11 mouse cellular contexts compared by ENCODE assay signal in genomic region chr12:4862672-4863071, GRCm38 (mm10). TPM values are rescaled to one million over a fixed set of nuclear protein-coding genes. Genes with fewer than 3 reads are reported as not detected.
A peak's percentile ranks its signal among the peaks of the same experiment; 100 is the strongest.
DNase-seq lines count a peak whose midpoint lies in the region; ATAC-seq and TF ChIP-seq lines count a peak whose summit lies in the region.
"Had no signal": no experiment of that assay in that cellular context is flagged by ENCODE, and none has a peak within 500 bp of the region (broad histone marks: within the 10 kb centered on the region; RNA-seq: fewer than 3 reads in every experiment).

No protein-coding gene starts in this region.

- no peak overlapping the region for H3K9ac ChIP-seq in limb, embryonic 14.5 days (ENCODE audit: low read depth, low read length, severe bottlenecking)
- no peak overlapping the region for H3K9ac ChIP-seq in MEL (ENCODE audit: control insufficient read depth, low read depth, low read length, poor library complexity, severe bottlenecking)
- no peak overlapping the region for H3K9ac ChIP-seq in liver, embryonic 14.5 days (replicated peaks)

- WGBS in limb, embryonic 14.5 days, result 84% methylated on average over 4 of the region's 4 CpGs
- 94% methylated on average over 4 of the region's 4 CpGs for WGBS in limb, embryonic 10.5 days
- WGBS in liver, embryonic 14.5 days (ENCODE audit: insufficient replicate concordance), result 89% methylated on average over 4 of the region's 4 CpGs

- H3K4me3 ChIP-seq in limb, embryonic 14.5 days (replicated peaks; ENCODE audit: low read length), result no peak overlapping the region
- H3K4me3 ChIP-seq in limb, embryonic 10.5 days, result no peak overlapping the region
- no peak overlapping the region for H3K4me3 ChIP-seq in E14TG2a.4 (replicated peaks; ENCODE audit: low read length)
- no peak overlapping the region for H3K4me3 ChIP-seq in MEL (ENCODE audit: control insufficient read depth in 1 of 2, insufficient read depth in 1 of 2, low read depth in 2 of 2, low read length in 2 of 2)
- H3K4me3 ChIP-seq in liver, embryonic 14.5 days (ENCODE audit: insufficient read depth in 1 of 2, low read depth in 2 of 2, low read length in 2 of 2), result no peak overlapping the region
- H3K4me3 ChIP-seq: erythroblast, embryonic 14.5 days had no signal

- no peaks in the 10 kb centered on the region for H3K27me3 ChIP-seq in limb, embryonic 14.5 days (ENCODE audit: control insufficient read depth, insufficient read depth, low read length)
- no peaks in the 10 kb centered on the region for H3K27me3 ChIP-seq in limb, embryonic 10.5 days (ENCODE audit: low read depth, poor library complexity, severe bottlenecking)
- H3K27me3 ChIP-seq in E14TG2a.4 (ENCODE audit: insufficient read depth, low read length) (no peaks in the 10 kb centered on the region), MEL (ENCODE audit: control insufficient read depth in 1 of 2, insufficient read depth in 2 of 2, low read length in 2 of 2) (no peaks in the 10 kb centered on the region)
- H3K27me3 ChIP-seq in liver, embryonic 14.5 days (ENCODE audit: control insufficient read depth, insufficient read depth, low read length), result no peaks in the 10 kb centered on the region

- 0 out of 2 replicates have a peak overlapping the region, but pooled peaks have one; percentile 26 for H3K27ac ChIP-seq in limb, embryonic 14.5 days (replicated peaks; ENCODE audit: low read depth, low read length)
- H3K27ac ChIP-seq in limb, embryonic 10.5 days, result no peak overlapping the region
- H3K27ac ChIP-seq in MEL (ENCODE audit: control insufficient read depth, low read depth, low read length), result no peak overlapping the region
- no peak overlapping the region for H3K27ac ChIP-seq in liver, embryonic 14.5 days

- no peak for TF ChIP-seq EP300 in MEL (IDR thresholded peaks at IDR 0.05; ENCODE audit: low read depth in 1 of 2, low read length in 2 of 2)
- no peak for TF ChIP-seq EP300 in liver, embryonic 14.5 days (IDR thresholded peaks at IDR 0.05; ENCODE audit: low read depth)

- H3K36me3 ChIP-seq in limb, embryonic 14.5 days (ENCODE audit: control insufficient read depth, insufficient read depth, low read length), result peaks cover 3% of the 10 kb centered on the region; the same call in 1 of the 2 replicates
- peaks cover 15% of the 10 kb centered on the region for H3K36me3 ChIP-seq in limb, embryonic 10.5 days
- H3K36me3 ChIP-seq in E14TG2a.4 (ENCODE audit: insufficient read depth, low read length), result peaks cover 4% of the 10 kb centered on the region
- peaks cover 0 to 13% of the 10 kb centered on the region in 2 experiments; a peak in 2 of 4 replicates for H3K36me3 ChIP-seq in MEL (ENCODE audit: control insufficient read depth in 1 of 2, insufficient read depth in 2 of 2, low read length in 2 of 2)
- H3K36me3 ChIP-seq in liver, embryonic 14.5 days (replicated peaks; ENCODE audit: control insufficient read depth, insufficient read depth, low read depth), result peaks cover 73% of the 10 kb centered on the region

- TF ChIP-seq POLR2A in limb, embryonic 14.5 days (IDR thresholded peaks at IDR 0.05; ENCODE audit: borderline replicate concordance, extremely low read depth, insufficient read depth, insufficient read length), result no peak
- no peak for TF ChIP-seq POLR2A in MEL (IDR thresholded peaks at IDR 0.05; ENCODE audit: control insufficient read depth in 1 of 2, insufficient read depth in 1 of 2, low read depth in 1 of 2, low read length in 2 of 2, poor library complexity in 1 of 2)

- peaks cover 12% of the 10 kb centered on the region for H3K4me1 ChIP-seq in limb, embryonic 14.5 days (ENCODE audit: control insufficient read depth, insufficient read depth, low read length)
- H3K4me1 ChIP-seq in limb, embryonic 10.5 days, result peaks cover 6% of the 10 kb centered on the region
- peaks cover 45% of the 10 kb centered on the region for H3K4me1 ChIP-seq in E14TG2a.4 (replicated peaks; ENCODE audit: low read depth, low read length)
- H3K4me1 ChIP-seq in MEL (ENCODE audit: control insufficient read depth in 1 of 2, insufficient read depth in 2 of 2, low read length in 2 of 2), result no peaks in the 10 kb centered on the region
- H3K4me1 ChIP-seq in liver, embryonic 14.5 days (replicated peaks; ENCODE audit: control insufficient read depth in 2 of 2, insufficient read depth in 2 of 2, low read length in 1 of 2), result no peaks in the 10 kb centered on the region; a peak in 1 of 4 replicates

- H3K9me3 ChIP-seq in limb, embryonic 14.5 days (ENCODE audit: control insufficient read depth, low read length), result no peaks in the 10 kb centered on the region
- no peaks in the 10 kb centered on the region for H3K9me3 ChIP-seq in limb, embryonic 10.5 days (replicated peaks)
- peaks cover 3% of the 10 kb centered on the region; the same call in 1 of the 2 replicates for H3K9me3 ChIP-seq in E14TG2a.4 (ENCODE audit: low read length)
- no peaks in the 10 kb centered on the region for H3K9me3 ChIP-seq in MEL (replicated peaks; ENCODE audit: insufficient read depth, low read length)
- H3K9me3 ChIP-seq in liver, embryonic 14.5 days (ENCODE audit: control insufficient read depth, low read length), result no peaks in the 10 kb centered on the region

- TF ChIP-seq CTCF in E14TG2a.4 (conservative IDR thresholded peaks at IDR 0.05; ENCODE audit: low read length), result peak; percentile 94
- peak; percentile 62 to 72 (median 67) for TF ChIP-seq CTCF in MEL (IDR thresholded peaks at IDR 0.05 in 2 of 3, conservative IDR thresholded peaks at IDR 0.05 in 1 of 3; ENCODE audit: control insufficient read depth in 1 of 3, insufficient read depth in 1 of 3, low read depth in 2 of 3, low read length in 3 of 3, poor library complexity in 1 of 3, severe bottlenecking in 1 of 3)
- TF ChIP-seq CTCF in liver, embryonic 14.5 days (IDR thresholded peaks at IDR 0.05; ENCODE audit: low read depth), result peak; percentile 80

- no peaks in the 10 kb centered on the region for H3K79me2 ChIP-seq in MEL (ENCODE audit: control insufficient read depth, insufficient read depth, low read length, poor library complexity)

- DNase-seq in limb, embryonic 14.5 days (ENCODE audit: low spot score), result no peak
- DNase-seq in limb, embryonic 10.5 days (ENCODE audit: low spot score), result no peak
- peak; percentile 56 for DNase-seq in MEL (ENCODE audit: low read depth, low spot score)
- no peak for DNase-seq in liver, embryonic 14.5 days (ENCODE audit: low read depth in 3 of 3, low spot score in 3 of 3)
- DNase-seq in adrenal gland, adult (ENCODE audit: inconsistent age in 2 of 2, low spot score in 1 of 2), result no peak
- DNase-seq in frontal cortex, postnatal 10 days (ENCODE audit: low spot score in 2 of 2), result no peak
- DNase-seq: cerebellum, postnatal 25 days; gastrocnemius, postnatal 14 days; heart, postnatal 14 days had no signal

- ATAC-seq in limb, embryonic 14.5 days (ENCODE audit: low FRiP score, low read depth), result no peak
- ATAC-seq in liver, embryonic 14.5 days (ENCODE audit: insufficient read depth), result no peak

- peak; percentile 28 for TF ChIP-seq RAD21 in MEL (IDR thresholded peaks at IDR 0.05; ENCODE audit: low read depth, low read length)

- H3K4me2 ChIP-seq in limb, embryonic 14.5 days (replicated peaks; ENCODE audit: low read depth, low read length, severe bottlenecking), result no peak overlapping the region
- H3K4me2 ChIP-seq in liver, embryonic 14.5 days (ENCODE audit: low read depth), result no peak overlapping the region

RNA-seq across cellular contexts. Expression of gene Mfsd2b, which starts 11.5 kb away (rescaled TPM):
- polyA plus RNA-seq in limb, embryonic 14.5 days (2012; rRNA removed), result 2.3 and 3.1 TPM in 2 replicates
- polyA plus RNA-seq in limb, embryonic 14.5 days (2014; fragmentation: Nextera tagmentation; extraction: Ambion mirVana), result 1.7 and 2.2 TPM in 2 replicates
- 4.4 and 4.5 TPM in 2 replicates for polyA plus RNA-seq in limb, embryonic 10.5 days (2016; fragmentation: Nextera tagmentation; extraction: Ambion mirVana)
- 16.9 and 31.9 TPM in 2 replicates for total RNA-seq in MEL (2012; rRNA removed)
- polyA plus RNA-seq in MEL (2012; ENCODE audit: insufficient read depth in 1 of 2, insufficient read length in 2 of 2, low read depth in 1 of 2, low replicate concordance in 2 of 2, missing spikeins in 1 of 2), result 100 to 1,000 TPM in 1 of 2 experiments, not detected in 1; 117 TPM
- polyA plus RNA-seq in liver, embryonic 14.5 days (2012; rRNA removed), result 45.9 and 53.1 TPM in 2 replicates
- polyA plus RNA-seq in liver, embryonic 14.5 days (2014; fragmentation: Nextera tagmentation; extraction: Ambion mirVana), result 54.6 and 62.6 TPM in 2 replicates

RNA-seq across cellular contexts. Expression of gene Wdcp, which starts 19.6 kb away (rescaled TPM):
- polyA plus RNA-seq in limb, embryonic 14.5 days (2012; rRNA removed), result 18.2 and 20.1 TPM in 2 replicates
- 12.6 and 16.2 TPM in 2 replicates for polyA plus RNA-seq in limb, embryonic 14.5 days (2014; fragmentation: Nextera tagmentation; extraction: Ambion mirVana)
- 23.9 and 26.9 TPM in 2 replicates for polyA plus RNA-seq in limb, embryonic 10.5 days (2016; fragmentation: Nextera tagmentation; extraction: Ambion mirVana)
- 16.5 and 22.6 TPM in 2 replicates for total RNA-seq in MEL (2012; rRNA removed)
- 10 to 100 TPM in 1 of 2 experiments, not detected in 1; 12.6 TPM for polyA plus RNA-seq in MEL (2012; ENCODE audit: insufficient read depth in 1 of 2, insufficient read length in 2 of 2, low read depth in 1 of 2, low replicate concordance in 2 of 2, missing spikeins in 1 of 2)
- 7.7 and 9.1 TPM in 2 replicates for polyA plus RNA-seq in liver, embryonic 14.5 days (2012; rRNA removed)
- 11.3 and 11.6 TPM in 2 replicates for polyA plus RNA-seq in liver, embryonic 14.5 days (2014; fragmentation: Nextera tagmentation; extraction: Ambion mirVana)

RNA-seq across cellular contexts. Expression of gene Fkbp1b, which starts 21.3 kb away (rescaled TPM):
- polyA plus RNA-seq in limb, embryonic 14.5 days (2012; rRNA removed), result 21.0 and 21.7 TPM in 2 replicates
- polyA plus RNA-seq in limb, embryonic 14.5 days (2014; fragmentation: Nextera tagmentation; extraction: Ambion mirVana), result 16.4 and 18.2 TPM in 2 replicates
- 5.6 and 7.9 TPM in 2 replicates for polyA plus RNA-seq in limb, embryonic 10.5 days (2016; fragmentation: Nextera tagmentation; extraction: Ambion mirVana)
- total RNA-seq in MEL (2012; rRNA removed), result 2.1 and 3.0 TPM in 2 replicates
- polyA plus RNA-seq in MEL (2012; ENCODE audit: insufficient read depth in 1 of 2, insufficient read length in 2 of 2, low read depth in 1 of 2, low replicate concordance in 2 of 2, missing spikeins in 1 of 2), result 1 to 10 TPM in 1 of 2 experiments, not detected in 1; 6.8 TPM
- 2.5 and 2.9 TPM in 2 replicates for polyA plus RNA-seq in liver, embryonic 14.5 days (2012; rRNA removed)
- 2.2 and 2.6 TPM in 2 replicates for polyA plus RNA-seq in liver, embryonic 14.5 days (2014; fragmentation: Nextera tagmentation; extraction: Ambion mirVana)

RNA-seq across cellular contexts. Expression of gene Ubxn2a, which starts 44.8 kb away (rescaled TPM):
- 4.6 and 5.8 TPM in 2 replicates for polyA plus RNA-seq in limb, embryonic 14.5 days (2012; rRNA removed)
- polyA plus RNA-seq in limb, embryonic 14.5 days (2014; fragmentation: Nextera tagmentation; extraction: Ambion mirVana), result 18.2 and 22.9 TPM in 2 replicates
- polyA plus RNA-seq in limb, embryonic 10.5 days (2016; fragmentation: Nextera tagmentation; extraction: Ambion mirVana), result 20.2 and 23.7 TPM in 2 replicates
- 20.3 and 22.8 TPM in 2 replicates for total RNA-seq in MEL (2012; rRNA removed)
- polyA plus RNA-seq in MEL (2012; ENCODE audit: insufficient read depth in 1 of 2, insufficient read length in 2 of 2, low read depth in 1 of 2, low replicate concordance in 2 of 2, missing spikeins in 1 of 2), result 10 to 100 TPM in 1 of 2 experiments, not detected in 1; 21.9 TPM
- polyA plus RNA-seq in liver, embryonic 14.5 days (2012; rRNA removed), result 3.9 and 7.4 TPM in 2 replicates
- polyA plus RNA-seq in liver, embryonic 14.5 days (2014; fragmentation: Nextera tagmentation; extraction: Ambion mirVana), result 23.0 and 26.4 TPM in 2 replicates

RNA-seq across cellular contexts. Expression of gene Sf3b6, which starts 45.3 kb away (rescaled TPM):
- polyA plus RNA-seq in limb, embryonic 14.5 days (2012; rRNA removed), result 103 and 179 TPM in 2 replicates
- polyA plus RNA-seq in limb, embryonic 14.5 days (2014; fragmentation: Nextera tagmentation; extraction: Ambion mirVana), result 307 and 310 TPM in 2 replicates
- 278 and 297 TPM in 2 replicates for polyA plus RNA-seq in limb, embryonic 10.5 days (2016; fragmentation: Nextera tagmentation; extraction: Ambion mirVana)
- 163 and 181 TPM in 2 replicates for total RNA-seq in MEL (2012; rRNA removed)
- 100 to 1,000 TPM in 1 of 2 experiments, not detected in 1; 186 TPM for polyA plus RNA-seq in MEL (2012; ENCODE audit: insufficient read depth in 1 of 2, insufficient read length in 2 of 2, low read depth in 1 of 2, low replicate concordance in 2 of 2, missing spikeins in 1 of 2)
- 34.7 and 72.6 TPM in 2 replicates for polyA plus RNA-seq in liver, embryonic 14.5 days (2012; rRNA removed)
- 179 and 187 TPM in 2 replicates for polyA plus RNA-seq in liver, embryonic 14.5 days (2014; fragmentation: Nextera tagmentation; extraction: Ambion mirVana)
